9 mouse cellular contexts compared by ENCODE assay signal in genomic region chr1:125663104-125663503, GRCm38 (mm10). TPM values are rescaled to one million over a fixed set of nuclear protein-coding genes. Genes with fewer than 3 reads are reported as not detected.
DNase-seq lines count a peak whose midpoint lies in the region; ATAC-seq and TF ChIP-seq lines count a peak whose summit lies in the region.
"Had no signal": no experiment of that assay in that cellular context is flagged by ENCODE, and none has a peak within 500 bp of the region (broad histone marks: within the 10 kb centered on the region; RNA-seq: fewer than 3 reads in every experiment).

No protein-coding gene starts in this region.

- no peak for TF ChIP-seq RAD21 in MEL (IDR thresholded peaks at IDR 0.05; ENCODE audit: low read depth, low read length)

- no peak overlapping the region for H3K4me2 ChIP-seq in kidney, postnatal 0 days (ENCODE audit: low read length)
- no peak overlapping the region for H3K4me2 ChIP-seq in forebrain, postnatal 0 days (ENCODE audit: low read depth)
- H3K4me2 ChIP-seq in midbrain, embryonic 16.5 days (ENCODE audit: low read length) = no peak overlapping the region

- H3K4me3 ChIP-seq in MEL (ENCODE audit: control insufficient read depth in 1 of 2, insufficient read depth in 1 of 2, low read depth in 2 of 2, low read length in 2 of 2) = no peak overlapping the region; a peak in 1 of 4 replicates
- H3K4me3 ChIP-seq in kidney, postnatal 0 days (replicated peaks; ENCODE audit: low read depth, low read length) = no peak overlapping the region
- no peak overlapping the region for H3K4me3 ChIP-seq in forebrain, postnatal 0 days (ENCODE audit: low read depth, low read length)
- H3K4me3 ChIP-seq in midbrain, embryonic 16.5 days (ENCODE audit: low read depth, low read length) = no peak overlapping the region

- peak; percentile 16 for DNase-seq in MEL (ENCODE audit: low read depth, low spot score)
- DNase-seq in heart, adult 18-20 months = peak; percentile 87 to 91
- DNase-seq in kidney, postnatal 0 days (ENCODE audit: low spot score) = peak; percentile 28
- DNase-seq in lung, postnatal 25 days (ENCODE audit: low spot score) = peak; percentile 80
- DNase-seq in forebrain, postnatal 0 days = no peak
- no peak for DNase-seq in embryo, embryonic 10.5 days (ENCODE audit: low spot score)

- no peaks in the 10 kb centered on the region for H3K79me2 ChIP-seq in MEL (ENCODE audit: control insufficient read depth, insufficient read depth, low read length, poor library complexity)

- no peak overlapping the region for H3K27ac ChIP-seq in MEL (ENCODE audit: control insufficient read depth, low read depth, low read length)
- no peak overlapping the region for H3K27ac ChIP-seq in kidney, postnatal 0 days
- H3K27ac ChIP-seq in forebrain, postnatal 0 days (ENCODE audit: low read depth, low read length) = no peak overlapping the region
- no peak overlapping the region for H3K27ac ChIP-seq in midbrain, embryonic 16.5 days (ENCODE audit: low read length)

- no peaks in the 10 kb centered on the region for H3K9me3 ChIP-seq in MEL (replicated peaks; ENCODE audit: insufficient read depth, low read length)
- no peaks in the 10 kb centered on the region for H3K9me3 ChIP-seq in kidney, postnatal 0 days (replicated peaks; ENCODE audit: low read length)
- no peaks in the 10 kb centered on the region for H3K9me3 ChIP-seq in forebrain, postnatal 0 days (ENCODE audit: low read length)
- no peaks in the 10 kb centered on the region for H3K9me3 ChIP-seq in midbrain, embryonic 16.5 days (replicated peaks; ENCODE audit: control insufficient read depth, low read length, poor library complexity, severe bottlenecking)

- H3K27me3 ChIP-seq in MEL (ENCODE audit: control insufficient read depth in 1 of 2, insufficient read depth in 2 of 2, low read length in 2 of 2) = no peaks in the 10 kb centered on the region
- H3K27me3 ChIP-seq in kidney, postnatal 0 days (ENCODE audit: insufficient read depth, low read length) = no peaks in the 10 kb centered on the region
- no peaks in the 10 kb centered on the region for H3K27me3 ChIP-seq in forebrain, postnatal 0 days (ENCODE audit: insufficient read depth, low read length)
- no peaks in the 10 kb centered on the region for H3K27me3 ChIP-seq in midbrain, embryonic 16.5 days (ENCODE audit: control insufficient read depth, insufficient read depth, low read depth, low read length)

- TF ChIP-seq POLR2A in MEL (IDR thresholded peaks at IDR 0.05; ENCODE audit: control insufficient read depth in 1 of 2, insufficient read depth in 1 of 2, low read depth in 1 of 2, low read length in 2 of 2, poor library complexity in 1 of 2) = no peak

- no peak for ATAC-seq in kidney, postnatal 0 days (replicated peaks; ENCODE audit: low FRiP score, low read depth)
- no peak for ATAC-seq in forebrain, postnatal 0 days
- ATAC-seq in frontal cortex, adult (ENCODE audit: low TSS enrichment) = no peak
- no peak for ATAC-seq in midbrain, embryonic 16.5 days
- ATAC-seq: activated CD4-positive, CD25-positive, alpha-beta regulatory T cell, adult 4 months had no signal

- no peaks in the 10 kb centered on the region; a peak in 1 of 4 replicates for H3K4me1 ChIP-seq in MEL (ENCODE audit: control insufficient read depth in 1 of 2, insufficient read depth in 2 of 2, low read length in 2 of 2)
- no peaks in the 10 kb centered on the region for H3K4me1 ChIP-seq in kidney, postnatal 0 days (replicated peaks; ENCODE audit: insufficient read depth, low read length)
- H3K4me1 ChIP-seq in forebrain, postnatal 0 days (ENCODE audit: insufficient read depth) = no peaks in the 10 kb centered on the region
- H3K4me1 ChIP-seq in midbrain, embryonic 16.5 days (ENCODE audit: control insufficient read depth, insufficient read depth, low read length) = no peaks in the 10 kb centered on the region

- TF ChIP-seq CTCF in MEL (IDR thresholded peaks at IDR 0.05 in 2 of 3, conservative IDR thresholded peaks at IDR 0.05 in 1 of 3; ENCODE audit: control insufficient read depth in 1 of 3, insufficient read depth in 1 of 3, low read depth in 2 of 3, low read length in 3 of 3, poor library complexity in 1 of 3, severe bottlenecking in 1 of 3) = no peak
- no peak for TF ChIP-seq CTCF in kidney, postnatal 0 days (IDR thresholded peaks at IDR 0.05; ENCODE audit: low read depth)
- TF ChIP-seq CTCF in forebrain, postnatal 0 days (IDR thresholded peaks at IDR 0.05; ENCODE audit: low read depth) = no peak

- TF ChIP-seq EP300 in MEL (IDR thresholded peaks at IDR 0.05; ENCODE audit: low read depth in 1 of 2, low read length in 2 of 2) = no peak

- no peak overlapping the region for H3K9ac ChIP-seq in MEL (ENCODE audit: control insufficient read depth, low read depth, low read length, poor library complexity, severe bottlenecking)
- H3K9ac ChIP-seq in kidney, postnatal 0 days (ENCODE audit: low read depth, low read length) = no peak overlapping the region
- H3K9ac ChIP-seq in forebrain, postnatal 0 days = no peak overlapping the region
- H3K9ac ChIP-seq in midbrain, embryonic 16.5 days (ENCODE audit: low read depth, low read length) = no peak overlapping the region

- 36% methylated on average over 4 of the region's 4 CpGs for WGBS in kidney, postnatal 0 days
- WGBS in forebrain, postnatal 0 days = 65% methylated on average over 4 of the region's 4 CpGs
- WGBS in midbrain, embryonic 16.5 days = 78% methylated on average over 4 of the region's 4 CpGs

- no peaks in the 10 kb centered on the region for H3K36me3 ChIP-seq in MEL (ENCODE audit: control insufficient read depth in 1 of 2, insufficient read depth in 2 of 2, low read length in 2 of 2)
- H3K36me3 ChIP-seq in kidney, postnatal 0 days (ENCODE audit: insufficient read depth, low read length) = no peaks in the 10 kb centered on the region
- H3K36me3 ChIP-seq in forebrain, postnatal 0 days (ENCODE audit: insufficient read depth) = no peaks in the 10 kb centered on the region
- H3K36me3 ChIP-seq in midbrain, embryonic 16.5 days (ENCODE audit: control insufficient read depth, insufficient read depth, low read length) = no peaks in the 10 kb centered on the region

TF ChIP-seq in MEL, 35 proteins besides CTCF, POLR2A, EP300 and RAD21:
- TF ChIP-seq TCF12 (IDR thresholded peaks at IDR 0.05; ENCODE audit: low read depth, low read length) (no peak), CHD1 (IDR thresholded peaks at IDR 0.05; ENCODE audit: low read depth, low read length) (no peak), MYC (IDR thresholded peaks at IDR 0.05; ENCODE audit: low read depth, low read length) (no peak), TAL1 (IDR thresholded peaks at IDR 0.05; ENCODE audit: low read length) (no peak)

RNA-seq across cellular contexts. Expression of gene Gpr39, which starts 13.7 kb away (rescaled TPM):
- not detected in 2 replicates for total RNA-seq in MEL (2012; rRNA removed)
- not detected for polyA plus RNA-seq in MEL (2012; ENCODE audit: insufficient read depth in 1 of 2, insufficient read length in 2 of 2, low read depth in 1 of 2, low replicate concordance in 2 of 2, missing spikeins in 1 of 2)
- under 1 TPM; 0.22 to 0.54 TPM for total RNA-seq in heart, adult 18-20 months (2021)
- polyA plus RNA-seq in kidney, postnatal 0 days (2015; fragmentation: Nextera tagmentation; extraction: Ambion mirVana) = 4.7 and 4.9 TPM in 2 replicates
- 0.15 and 0.38 TPM in 2 replicates for total RNA-seq in forebrain, postnatal 0 days (2014; rRNA removed)
- not detected in 2 replicates for polyA plus RNA-seq in forebrain, postnatal 0 days (2015; fragmentation: Nextera tagmentation; extraction: Ambion mirVana)
- 0.09 and 0.41 TPM in 2 replicates for polyA plus RNA-seq in midbrain, embryonic 16.5 days (2015; fragmentation: Nextera tagmentation; extraction: Ambion mirVana)
- polyA plus RNA-seq: activated CD4-positive, CD25-positive, alpha-beta regulatory T cell, adult 4 months had no signal

Comparison
In these comparisons a context has a peak if more than half of its experiments do, and no peak if none do; other contexts are left out.
1. DNase-seq: peak in MEL (single experiment), heart, adult 18-20 months (2 of 2), kidney, postnatal 0 days (single experiment) and lung, postnatal 25 days (single experiment); none in forebrain, postnatal 0 days (single experiment) and embryo, embryonic 10.5 days (single experiment).